Mouse (Mus musculus): ENCODE measurements around the gene Zfp180. TPM values are rescaled to one million over a fixed set of nuclear protein-coding genes. Genes with fewer than 3 reads are reported as not detected.

Gene Zfp180
- polyA plus RNA-seq (2014; fragmentation: Illumina TruSeq; extraction: RNeasy Lipid Tissue Mini Kit (QIAGEN cat#74804); ENCODE audit: insufficient read depth, low read depth, low replicate concordance): 12.8 TPM

GRCm38 (mm10) chr7:24081634-24082431 lies at the start of gene Zfp180:
TSS of gene Zfp180 (plus strand) at chr7:24081924.

DNA sequence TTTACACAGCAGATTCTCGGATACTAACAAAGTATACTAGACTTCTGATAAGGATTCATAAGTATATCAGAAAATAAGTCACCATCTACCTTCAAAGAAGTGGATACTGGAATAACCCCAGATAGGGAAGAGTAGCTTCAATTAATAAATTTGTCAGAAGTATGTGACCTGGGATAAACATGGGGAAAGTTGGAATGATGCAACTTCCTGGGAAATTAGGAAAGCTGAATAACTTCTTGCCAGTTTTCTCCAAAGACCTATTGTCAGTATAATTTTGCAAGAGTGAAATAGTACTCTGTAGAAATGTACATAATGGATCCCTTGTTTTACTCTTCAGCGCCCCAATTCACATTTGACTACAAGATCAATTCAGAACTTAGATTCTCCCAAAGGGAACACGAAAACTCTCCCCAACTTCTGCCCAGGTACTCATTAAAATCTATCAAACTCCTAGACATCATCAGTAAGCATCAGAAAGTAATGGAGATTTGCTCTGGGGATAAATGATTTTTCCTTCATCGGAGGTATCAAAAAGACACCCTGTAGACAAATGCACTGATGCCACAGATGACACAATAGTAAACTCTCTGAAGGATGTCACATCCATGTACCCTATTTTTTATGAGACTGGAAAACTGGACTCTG lies 28.9 kb upstream of the Zfp180 start, which contains the start of gene Vmn1r183:
Gene Vmn1r183, plus strand, starts transcription at position 595 of the 645 bp plus-strand sequence.

DNA sequence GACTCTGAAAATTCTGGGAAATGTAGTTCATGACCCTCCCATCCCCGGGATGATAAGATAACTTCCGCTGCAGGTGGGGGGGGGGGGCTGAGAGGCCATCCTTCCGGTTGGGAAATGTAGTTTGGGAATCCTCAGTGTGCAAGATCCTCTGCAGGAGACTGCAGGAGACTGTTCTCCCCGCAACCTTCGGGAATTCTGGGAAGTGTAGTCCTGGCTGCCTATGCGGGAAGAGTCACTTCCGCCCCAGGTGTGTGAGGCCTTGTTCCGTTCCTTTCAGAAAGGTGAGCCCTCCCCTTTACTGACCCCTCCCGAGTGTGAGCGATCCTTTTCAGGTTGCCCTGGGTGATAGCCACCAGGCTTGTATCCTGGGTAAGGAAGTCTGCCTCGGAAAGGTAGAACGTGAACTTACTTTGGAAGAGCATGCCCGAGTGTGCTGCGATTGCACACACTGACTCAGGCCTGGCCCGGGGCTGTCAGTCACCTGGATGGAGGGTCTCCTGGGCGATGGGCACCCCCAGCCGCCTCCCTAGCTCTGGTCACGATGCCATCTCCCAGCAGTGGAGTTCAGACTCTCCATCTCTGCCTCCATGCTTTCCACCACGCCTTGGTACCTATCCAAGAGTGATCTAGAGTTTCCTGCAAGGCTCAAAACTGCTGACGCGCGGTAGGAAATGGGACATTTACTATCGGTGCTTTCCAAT lies 30.6 kb downstream of the Zfp180 start, which contains the start of gene Zfp112:
Gene Zfp112, plus strand, starts transcription at position 159 of the 701 bp plus-strand sequence.

GRCm38 (mm10) chr7:24133996-24134828 lies 52.5 kb downstream of the Zfp180 start, which contains the start of gene Zfp235:
TSS of gene Zfp235 (plus strand) at chr7:24134169.

Other genes starting within 250 kb of the Zfp180 start
- gene Vmn1r176, start 244.6 kb upstream of the Zfp180 start, polyA plus RNA-seq (2014; fragmentation: Illumina TruSeq; extraction: RNeasy Lipid Tissue Mini Kit (QIAGEN cat#74804); ENCODE audit: insufficient read depth, low read depth, low replicate concordance): not detected
- gene Vmn1r177, start 215.5 kb upstream of the Zfp180 start, polyA plus RNA-seq (2014; fragmentation: Illumina TruSeq; extraction: RNeasy Lipid Tissue Mini Kit (QIAGEN cat#74804); ENCODE audit: insufficient read depth, low read depth, low replicate concordance): not detected
- gene Vmn1r178, start 189.9 kb upstream of the Zfp180 start, polyA plus RNA-seq (2014; fragmentation: Illumina TruSeq; extraction: RNeasy Lipid Tissue Mini Kit (QIAGEN cat#74804); ENCODE audit: insufficient read depth, low read depth, low replicate concordance): not detected
- not detected for gene Vmn1r179, start 154.9 kb upstream of the Zfp180 start, polyA plus RNA-seq (2014; fragmentation: Illumina TruSeq; extraction: RNeasy Lipid Tissue Mini Kit (QIAGEN cat#74804); ENCODE audit: insufficient read depth, low read depth, low replicate concordance)
- gene Vmn1r180, start 131.3 kb upstream of the Zfp180 start, polyA plus RNA-seq (2014; fragmentation: Illumina TruSeq; extraction: RNeasy Lipid Tissue Mini Kit (QIAGEN cat#74804); ENCODE audit: insufficient read depth, low read depth, low replicate concordance): not detected
- gene Vmn1r181, start 107.3 kb upstream of the Zfp180 start, polyA plus RNA-seq (2014; fragmentation: Illumina TruSeq; extraction: RNeasy Lipid Tissue Mini Kit (QIAGEN cat#74804); ENCODE audit: insufficient read depth, low read depth, low replicate concordance): not detected
- not detected for gene V1rd19, start 80.2 kb upstream of the Zfp180 start, polyA plus RNA-seq (2014; fragmentation: Illumina TruSeq; extraction: RNeasy Lipid Tissue Mini Kit (QIAGEN cat#74804); ENCODE audit: insufficient read depth, low read depth, low replicate concordance)
- gene Vmn1r183, start 28.7 kb upstream of the Zfp180 start, polyA plus RNA-seq (2014; fragmentation: Illumina TruSeq; extraction: RNeasy Lipid Tissue Mini Kit (QIAGEN cat#74804); ENCODE audit: insufficient read depth, low read depth, low replicate concordance): not detected
- gene Zfp112, start 30.4 kb downstream of the Zfp180 start, polyA plus RNA-seq (2014; fragmentation: Illumina TruSeq; extraction: RNeasy Lipid Tissue Mini Kit (QIAGEN cat#74804); ENCODE audit: insufficient read depth, low read depth, low replicate concordance): 0.94 TPM
- gene Zfp235, start 52.2 kb downstream of the Zfp180 start, polyA plus RNA-seq (2014; fragmentation: Illumina TruSeq; extraction: RNeasy Lipid Tissue Mini Kit (QIAGEN cat#74804); ENCODE audit: insufficient read depth, low read depth, low replicate concordance): 4.7 TPM
- gene Zfp114, start 93.1 kb downstream of the Zfp180 start, polyA plus RNA-seq (2014; fragmentation: Illumina TruSeq; extraction: RNeasy Lipid Tissue Mini Kit (QIAGEN cat#74804); ENCODE audit: insufficient read depth, low read depth, low replicate concordance): 0.18 TPM
- gene Zfp111, start 129.5 kb downstream of the Zfp180 start, polyA plus RNA-seq (2014; fragmentation: Illumina TruSeq; extraction: RNeasy Lipid Tissue Mini Kit (QIAGEN cat#74804); ENCODE audit: insufficient read depth, low read depth, low replicate concordance): 2.8 TPM
- 0.72 TPM for gene Zfp109, start 155.6 kb downstream of the Zfp180 start, polyA plus RNA-seq (2014; fragmentation: Illumina TruSeq; extraction: RNeasy Lipid Tissue Mini Kit (QIAGEN cat#74804); ENCODE audit: insufficient read depth, low read depth, low replicate concordance)
- gene Zfp108, start 172.9 kb downstream of the Zfp180 start, polyA plus RNA-seq (2014; fragmentation: Illumina TruSeq; extraction: RNeasy Lipid Tissue Mini Kit (QIAGEN cat#74804); ENCODE audit: insufficient read depth, low read depth, low replicate concordance): 1.1 TPM
- 2.4 TPM for gene Zfp93, start 188.5 kb downstream of the Zfp180 start, polyA plus RNA-seq (2014; fragmentation: Illumina TruSeq; extraction: RNeasy Lipid Tissue Mini Kit (QIAGEN cat#74804); ENCODE audit: insufficient read depth, low read depth, low replicate concordance)
- 6.0 TPM for gene Zfp61, start 219.3 kb downstream of the Zfp180 start, polyA plus RNA-seq (2014; fragmentation: Illumina TruSeq; extraction: RNeasy Lipid Tissue Mini Kit (QIAGEN cat#74804); ENCODE audit: insufficient read depth, low read depth, low replicate concordance)
- 5.2 TPM for gene Zfp94, start 234.7 kb downstream of the Zfp180 start, polyA plus RNA-seq (2014; fragmentation: Illumina TruSeq; extraction: RNeasy Lipid Tissue Mini Kit (QIAGEN cat#74804); ENCODE audit: insufficient read depth, low read depth, low replicate concordance)